Mouse (Mus musculus) kidney, adult 8-10 months (tissue): ENCODE results near the gene Avp.
"Not testable (repeated sequence)": the region's sequence is repeated elsewhere in the genome, so short reads cannot be mapped to it uniquely, and the experiment has no call there.

Experiments
- DNase-seq, 2 experiments: peaks; one replicate each; pipeline ENCODE4 v3.0.0; 2022

Gene Avp

DNA sequence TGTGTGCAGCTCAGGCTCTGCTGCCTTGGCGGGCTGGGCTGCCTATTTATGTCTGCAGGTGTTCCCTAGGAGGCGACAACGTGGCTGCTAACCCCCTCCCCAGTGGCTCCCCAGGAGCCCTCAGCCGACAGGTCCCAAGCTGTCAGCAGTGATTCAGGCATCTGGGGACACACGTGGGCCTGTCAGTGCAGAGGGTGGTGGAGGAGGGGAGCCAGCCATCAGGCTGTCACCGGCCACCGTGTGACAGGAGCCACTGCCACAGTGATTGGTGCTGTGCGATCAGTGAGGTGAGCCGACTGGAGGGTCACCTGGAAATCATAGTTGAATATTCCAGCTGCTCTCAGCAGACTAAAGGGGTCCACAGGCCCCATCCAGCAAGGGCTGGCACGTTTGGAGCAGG is at the start of gene Avp:
Gene Avp, minus strand, starts transcription at position 3 of the 400 bp plus-strand sequence.
- DNase-seq, result no peak

DNA sequence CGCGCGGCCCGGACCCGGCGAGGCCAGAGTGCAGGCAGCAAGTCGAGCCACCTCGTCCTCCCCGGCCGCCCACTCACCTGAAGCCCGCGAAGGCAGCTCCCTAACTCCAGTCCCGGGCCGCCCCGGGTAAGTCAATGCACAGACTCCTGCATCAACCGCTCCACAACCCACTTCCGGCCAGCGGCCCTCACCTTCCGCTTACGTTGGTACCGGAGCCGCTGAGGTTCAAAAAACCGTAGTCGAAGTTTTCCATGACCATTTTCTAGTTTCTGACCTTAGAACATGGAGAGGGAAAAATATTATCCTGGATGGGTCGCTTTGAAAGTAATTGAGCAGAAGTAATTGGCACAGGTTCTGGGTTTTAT is 47.5 kb upstream of the Avp start, which contains the start of the genes Fastkd5 and Ubox5:
Gene Fastkd5, minus strand, starts transcription at position 189 of the 365 bp plus-strand sequence.
Gene Ubox5, minus strand, starts transcription at position 200 of the 365 bp plus-strand sequence.
- peak; percentile 85 to 94 for DNase-seq

DNA sequence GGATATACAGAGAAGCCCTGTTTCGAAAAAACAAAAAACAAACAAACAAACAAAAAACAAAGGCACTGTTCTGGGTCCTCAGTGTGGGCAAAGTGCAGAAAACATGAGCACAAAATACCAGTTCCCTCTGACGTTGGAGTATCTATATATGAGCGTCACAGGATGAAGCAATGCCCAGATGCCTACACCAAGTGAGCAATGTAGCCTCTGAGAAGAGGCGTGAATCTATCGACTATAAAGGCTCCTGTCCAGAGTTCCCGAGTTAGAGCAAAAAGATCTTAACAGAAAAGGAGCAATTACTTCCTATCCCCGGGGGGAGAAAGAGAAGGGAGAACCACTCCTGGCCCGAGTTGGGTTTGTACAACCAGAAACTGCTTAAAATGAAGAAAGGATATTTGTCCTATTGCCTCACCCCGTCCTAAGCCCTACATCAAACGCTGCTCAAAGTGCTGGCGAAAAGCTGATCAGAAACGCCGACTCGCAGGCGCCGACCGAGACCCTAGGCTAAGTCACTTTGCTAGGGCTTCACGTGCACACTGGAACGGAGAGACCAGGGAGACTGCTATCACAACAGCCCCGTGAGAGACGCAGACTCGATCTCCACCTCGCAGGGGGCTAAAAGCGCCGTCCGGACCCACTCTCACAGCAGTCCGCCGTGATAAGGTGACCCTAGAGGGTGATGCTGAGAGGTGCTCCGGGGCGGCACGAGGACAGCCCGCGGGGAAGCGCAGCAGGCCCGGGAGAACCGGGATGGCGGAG is 46.9 kb upstream of the Avp start:
- DNase-seq, result no peak

DNA sequence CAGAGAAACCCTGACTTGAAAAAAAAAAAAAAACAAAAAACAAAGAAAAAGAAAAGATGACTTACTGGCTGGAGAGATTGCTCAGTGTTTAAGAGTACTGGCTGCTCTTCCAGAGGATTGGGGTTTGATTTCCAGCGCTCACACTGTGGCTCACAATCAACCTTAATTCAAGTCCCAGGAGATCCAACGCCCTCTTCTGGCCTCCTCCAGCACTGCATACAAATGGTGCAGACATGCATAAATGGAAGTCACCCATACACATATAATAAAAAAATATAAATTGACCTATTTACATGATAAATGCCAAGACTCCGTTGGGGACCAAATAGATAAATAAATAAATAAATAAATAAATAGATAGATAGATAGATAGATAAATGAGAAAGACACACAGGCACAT is 46.1 kb upstream of the Avp start:
- no peak for DNase-seq

DNA sequence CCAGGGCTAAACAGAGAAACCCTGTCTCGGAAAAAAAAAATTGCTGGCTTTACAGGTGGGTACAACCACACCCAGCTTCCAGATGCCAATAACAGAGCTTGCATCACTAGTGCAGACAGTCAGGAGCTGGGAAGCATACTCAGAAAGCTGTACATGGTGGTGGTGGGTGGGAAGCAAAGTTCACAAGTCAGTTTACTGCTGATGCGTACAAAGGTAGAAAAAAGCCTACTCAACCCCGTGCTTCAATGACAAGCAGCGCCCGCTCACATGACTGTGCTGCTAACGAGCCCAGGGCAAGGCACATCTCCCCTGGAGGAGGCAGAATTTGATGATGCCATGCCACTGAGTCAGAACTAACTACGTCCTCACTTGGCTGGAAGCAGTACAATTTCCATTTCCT is 36.6 kb upstream of the Avp start:
- DNase-seq, result peak; percentile 50 to 54

DNA sequence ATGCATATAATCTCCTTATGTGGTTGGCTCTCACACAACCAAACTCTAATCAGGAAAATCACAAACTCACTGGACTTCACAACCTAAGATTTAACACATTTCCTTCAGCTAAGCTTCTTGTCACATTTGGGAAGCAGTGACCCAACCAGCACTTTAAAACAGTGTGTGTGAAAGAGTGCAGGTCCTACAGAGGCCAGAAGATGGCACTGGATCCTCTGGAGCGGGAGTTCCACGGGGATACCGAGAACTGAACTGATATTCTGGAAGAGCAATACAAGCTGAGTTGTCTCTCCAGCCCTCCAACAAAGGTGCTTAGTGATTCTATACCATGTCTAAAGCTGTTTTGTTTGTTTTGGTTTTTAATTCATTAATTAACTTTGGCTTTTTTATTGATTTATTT is 30.7 kb upstream of the Avp start:
- peak in 1 of 2 experiments; percentile 57 for DNase-seq

DNA sequence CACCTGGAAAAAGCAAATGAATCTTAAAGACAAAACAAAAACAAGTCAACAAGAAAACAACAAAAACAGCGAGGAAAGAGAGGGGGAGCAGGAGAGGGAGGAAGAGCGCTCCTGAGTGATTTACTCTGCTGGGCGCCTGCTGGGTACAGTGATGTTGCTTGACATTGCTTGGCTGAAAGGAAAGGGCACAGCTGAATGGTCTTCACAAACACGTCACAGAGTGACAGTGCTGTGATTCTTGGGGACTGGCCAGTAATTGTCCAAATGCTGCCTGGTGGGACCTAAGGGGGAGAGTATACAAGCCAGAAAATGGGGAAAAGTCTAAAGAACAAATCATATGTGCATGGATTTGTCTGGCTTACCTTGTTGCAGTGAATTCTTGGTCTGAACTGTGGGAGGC is 19.8 kb upstream of the Avp start:
- DNase-seq, result no peak

DNA sequence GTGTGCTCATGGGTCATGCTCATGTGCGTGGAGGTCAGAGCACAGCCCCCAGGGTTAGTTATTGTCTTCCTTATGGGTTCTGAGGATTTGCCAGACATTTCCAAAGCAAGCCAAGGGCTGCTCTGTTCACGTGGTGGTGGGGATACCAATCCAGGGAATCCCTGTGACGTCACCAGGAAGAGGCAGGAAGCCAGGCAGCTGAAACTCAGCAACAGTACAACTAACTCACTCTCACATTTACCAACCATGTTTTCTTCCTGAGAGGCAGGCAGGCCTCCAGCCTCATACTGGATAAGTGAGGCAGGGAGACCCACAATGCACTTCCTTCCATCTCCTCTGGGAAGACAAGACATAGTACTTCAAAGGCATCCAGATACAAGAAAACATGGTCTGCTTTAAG is 16.0 kb upstream of the Avp start:
- DNase-seq, result no peak

DNA sequence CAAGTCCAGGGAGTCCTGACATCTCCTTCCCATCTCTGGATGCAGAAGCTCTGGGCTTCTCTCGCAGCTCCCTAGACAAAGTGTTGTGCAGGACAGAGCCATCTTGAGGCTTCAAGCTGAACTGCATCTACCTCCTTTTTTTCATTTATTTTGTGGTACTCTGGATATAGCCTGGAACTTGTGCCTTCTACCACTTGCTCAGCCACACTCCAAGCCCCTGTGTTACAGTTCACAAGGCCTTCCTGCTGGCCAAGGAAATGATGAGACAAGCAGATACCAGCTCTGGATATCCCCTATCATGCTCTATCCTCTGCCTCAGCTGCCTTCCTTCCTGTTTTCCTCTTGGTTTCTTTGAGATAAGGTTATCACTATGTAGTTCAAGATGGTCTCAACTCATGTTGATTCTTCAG is 15.3 kb upstream of the Avp start:
- peak in 1 of 2 experiments; percentile 23 for DNase-seq

DNA sequence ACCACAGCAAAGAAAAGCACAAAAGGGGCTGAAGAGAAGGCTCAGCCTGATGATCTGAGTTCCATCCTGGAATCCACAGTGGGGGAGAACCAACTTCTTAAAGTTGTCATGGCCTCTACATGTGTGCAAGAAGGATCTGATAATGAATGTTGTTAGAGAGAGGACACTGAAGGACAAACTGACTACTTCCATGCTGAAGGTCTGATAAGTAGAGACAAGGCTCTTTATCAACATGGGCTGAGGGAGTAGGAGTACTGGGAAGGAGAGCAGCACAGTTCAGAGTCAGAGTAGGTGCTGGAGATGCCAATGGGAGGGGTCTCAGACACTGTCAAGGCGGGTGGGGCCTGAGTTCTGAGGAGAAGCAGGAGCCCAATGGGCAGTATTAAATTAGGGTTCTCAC is 13.2 kb upstream of the Avp start:
- no peak for DNase-seq

DNA sequence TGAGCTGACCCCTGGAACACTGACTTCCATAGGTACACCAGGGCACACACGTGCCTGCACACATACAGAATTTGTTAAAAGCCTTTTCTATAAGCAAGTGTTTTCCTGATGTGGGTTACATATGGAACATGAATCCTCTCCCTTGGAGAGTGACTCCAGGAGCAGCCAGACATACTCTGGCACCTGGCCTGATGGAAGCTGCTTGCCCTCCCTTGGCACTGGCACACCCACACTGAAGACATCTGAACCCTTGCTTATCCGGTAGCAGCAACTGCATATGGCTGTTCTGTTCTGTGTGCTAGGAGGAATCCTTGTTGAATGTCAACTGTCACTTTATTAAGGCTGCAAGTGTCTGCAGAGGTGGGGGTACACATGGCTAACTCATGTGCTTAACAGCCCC is 8.7 kb upstream of the Avp start:
- DNase-seq, result no peak

DNA sequence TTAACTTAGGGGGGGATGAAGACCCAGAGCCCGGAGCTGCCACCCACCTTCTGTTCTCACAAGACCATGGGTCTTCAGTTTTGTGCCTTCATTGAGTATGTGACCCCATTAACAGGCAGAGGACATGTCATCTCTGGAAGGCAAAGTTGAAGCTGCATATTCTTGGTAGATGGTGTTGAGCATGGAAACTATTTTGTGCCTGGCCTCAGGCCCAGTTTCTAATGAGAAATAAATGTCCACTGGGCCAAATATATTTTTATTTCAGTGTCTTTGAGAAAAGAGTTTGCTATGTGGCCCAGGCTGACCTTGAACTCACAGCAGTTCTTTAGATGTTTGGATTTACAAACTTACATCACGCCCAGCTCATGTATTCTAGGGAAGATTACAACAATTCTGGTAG is 7.4 kb upstream of the Avp start:
- no peak for DNase-seq

DNA sequence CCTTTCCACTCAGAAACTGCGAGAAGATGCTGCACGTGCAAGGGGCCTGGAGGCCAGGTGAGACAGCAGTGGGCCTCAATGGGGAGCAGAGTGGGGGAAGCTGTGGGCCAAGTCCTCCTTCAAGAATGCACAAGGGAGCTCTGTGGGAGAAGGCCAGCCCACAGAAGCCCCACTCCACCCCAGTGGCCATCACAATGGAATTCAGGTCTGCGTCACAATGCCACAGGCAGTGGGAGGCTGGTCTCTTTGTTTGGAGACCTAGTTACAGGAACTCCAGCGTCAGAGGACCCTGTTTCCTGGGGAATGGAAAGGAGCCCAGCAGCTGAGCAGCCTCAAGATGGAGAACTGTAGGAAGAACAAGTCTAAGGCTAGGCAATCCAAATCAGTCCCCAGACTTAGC is 6.8 kb upstream of the Avp start:
- DNase-seq, result no peak

DNA sequence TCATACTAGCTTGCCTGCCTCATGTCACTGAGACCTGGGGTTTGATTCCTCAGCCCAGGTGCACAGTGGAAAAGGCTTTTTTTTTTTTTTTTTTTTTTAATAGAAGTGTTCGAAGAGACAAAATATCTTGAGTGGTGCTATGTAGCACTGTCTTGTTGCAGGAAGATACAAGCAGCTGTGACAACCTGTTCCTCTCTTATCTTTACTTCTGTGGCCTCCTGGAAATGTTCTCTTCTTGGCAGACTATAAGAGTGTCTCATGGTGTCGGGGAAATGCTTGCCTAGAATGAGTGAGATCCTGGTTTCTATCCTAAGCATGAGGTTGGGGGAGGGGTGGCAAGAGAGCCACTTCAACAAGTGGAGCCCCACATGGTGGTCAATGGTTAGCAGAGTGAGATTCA is 6.0 kb upstream of the Avp start:
- no peak for DNase-seq

DNA sequence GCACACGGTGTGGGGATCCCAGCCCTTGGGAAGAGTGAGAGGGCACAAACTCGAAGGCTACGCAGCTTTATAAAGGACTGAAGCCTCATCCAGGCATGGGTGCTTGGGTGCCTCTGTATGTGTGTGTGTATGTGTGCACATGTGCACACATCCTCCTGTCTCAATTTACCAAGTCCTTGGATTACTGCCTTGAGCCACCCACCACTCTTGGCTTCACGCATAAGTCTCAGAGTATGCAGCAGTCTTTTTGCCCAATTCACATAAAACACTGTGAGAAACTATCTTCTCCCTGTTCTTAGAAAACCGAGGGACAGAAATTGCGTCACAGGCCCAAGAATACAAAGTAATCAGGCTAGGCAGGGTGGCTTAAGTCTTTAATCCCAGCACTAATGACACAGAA is 3.7 kb upstream of the Avp start:
- DNase-seq, result no peak

DNA sequence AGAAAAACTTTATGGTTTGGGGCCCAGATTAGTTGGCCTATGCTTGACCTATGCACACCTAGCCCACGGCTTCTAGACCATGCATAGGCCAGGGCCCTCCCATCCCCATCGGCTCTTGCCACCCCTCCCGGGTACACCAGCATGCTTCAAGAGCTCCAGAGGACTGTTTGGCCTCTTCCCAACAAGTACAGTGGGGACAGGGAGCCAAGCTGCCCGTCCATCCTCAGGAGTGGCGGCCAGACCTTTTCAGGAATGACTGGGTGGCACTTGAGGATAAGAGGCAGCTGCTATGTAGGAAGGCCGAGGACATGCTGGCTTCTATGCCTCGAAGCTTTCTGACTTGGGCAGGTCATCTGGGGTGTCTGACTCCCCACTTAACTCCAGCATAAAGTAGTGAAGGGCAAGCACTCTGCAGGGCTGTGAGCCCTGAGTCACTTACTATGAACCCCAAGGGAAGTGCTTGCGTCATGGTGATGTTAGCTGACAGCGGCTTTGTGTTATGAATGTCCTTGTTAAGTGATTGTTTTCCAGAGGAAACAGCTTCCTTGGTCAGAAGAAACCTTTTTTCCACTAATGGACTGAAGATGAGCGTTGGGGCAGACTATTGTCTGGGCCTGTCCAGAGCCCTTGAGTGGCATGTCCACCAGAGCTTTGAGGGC is 1.7 kb upstream of the Avp start:
- no peak for DNase-seq

DNA sequence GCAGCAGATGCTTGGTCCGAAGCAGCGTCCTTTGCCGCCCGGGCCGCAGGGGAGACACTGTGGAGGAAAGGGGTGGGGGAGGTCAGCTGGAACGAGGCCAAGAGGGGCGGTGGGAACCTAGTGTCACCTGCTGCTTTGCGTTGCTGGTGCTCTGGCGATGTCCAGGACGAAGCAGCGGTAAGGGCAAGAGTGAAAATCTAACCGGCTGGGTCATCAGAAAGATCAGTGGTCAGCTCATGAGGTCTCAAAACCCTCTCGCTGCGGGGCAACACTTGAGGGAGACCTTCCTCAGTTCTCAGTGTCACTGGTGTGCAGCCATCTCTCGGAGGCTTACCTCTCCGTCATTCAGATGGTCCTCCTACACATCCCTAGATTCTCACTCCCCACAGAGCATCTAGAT is 1.2 kb downstream of the Avp start:
- no peak for DNase-seq

DNA sequence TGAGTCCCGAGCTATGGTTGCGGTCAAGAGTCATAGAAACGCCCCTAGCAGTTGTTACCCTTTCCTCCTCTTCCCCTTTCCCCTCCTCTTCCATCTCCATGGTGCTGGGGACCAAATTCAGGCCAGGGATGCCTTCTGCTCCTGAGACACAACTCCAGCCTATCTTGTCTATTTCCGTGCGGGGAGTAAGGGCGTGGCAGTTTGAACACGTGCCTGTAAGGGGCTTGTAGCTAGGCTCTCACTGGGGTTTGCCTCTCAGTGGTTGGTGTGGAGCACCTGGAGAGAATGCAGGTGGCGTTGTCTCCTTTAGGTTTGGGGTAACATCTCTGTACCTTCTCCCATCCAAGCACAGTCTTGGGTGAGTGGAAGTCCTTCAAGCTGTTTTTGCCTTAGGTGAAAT is 2.6 kb downstream of the Avp start:
- no peak for DNase-seq

DNA sequence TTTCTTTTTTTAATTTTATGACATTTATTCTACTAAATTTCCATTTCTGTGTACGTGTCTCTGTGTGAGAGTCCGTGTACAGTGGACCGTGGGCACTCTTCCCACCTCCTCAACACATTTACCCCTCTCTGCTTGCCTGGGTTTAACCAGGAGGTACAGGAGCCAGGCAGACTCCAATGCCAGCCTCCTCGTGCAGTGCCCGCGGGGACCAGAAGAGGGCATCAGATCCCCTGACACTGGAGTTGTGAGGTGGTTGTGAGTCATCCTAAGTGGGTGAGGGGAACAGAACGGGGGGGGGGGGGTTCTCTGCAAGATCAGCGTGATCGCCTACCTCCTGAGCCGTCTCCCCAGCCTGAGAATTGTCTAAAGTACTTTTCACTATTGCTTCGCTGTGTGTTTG is 4.2 kb downstream of the Avp start:
- DNase-seq, result peak; percentile 27 to 72

DNA sequence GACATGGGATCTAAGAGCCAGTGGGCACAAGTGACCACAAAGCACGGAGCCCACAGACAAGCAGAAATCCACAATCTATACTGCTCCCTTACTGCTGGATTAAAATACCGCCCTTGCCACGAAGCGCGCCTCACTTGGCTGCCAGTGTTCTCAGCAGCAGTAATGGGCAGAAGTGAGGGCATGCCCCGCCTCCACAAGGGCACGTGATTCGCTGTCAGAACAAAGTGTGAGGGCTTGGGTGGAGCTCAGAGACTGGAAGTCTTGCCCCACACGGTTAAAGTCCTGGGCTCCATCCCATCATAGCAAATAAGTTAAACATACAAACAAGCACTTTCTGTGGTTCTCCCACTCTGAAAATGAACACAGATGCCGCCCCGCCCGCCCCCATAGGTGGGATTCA is 4.7 kb downstream of the Avp start:
- peak; percentile 82 to 85 for DNase-seq

DNA sequence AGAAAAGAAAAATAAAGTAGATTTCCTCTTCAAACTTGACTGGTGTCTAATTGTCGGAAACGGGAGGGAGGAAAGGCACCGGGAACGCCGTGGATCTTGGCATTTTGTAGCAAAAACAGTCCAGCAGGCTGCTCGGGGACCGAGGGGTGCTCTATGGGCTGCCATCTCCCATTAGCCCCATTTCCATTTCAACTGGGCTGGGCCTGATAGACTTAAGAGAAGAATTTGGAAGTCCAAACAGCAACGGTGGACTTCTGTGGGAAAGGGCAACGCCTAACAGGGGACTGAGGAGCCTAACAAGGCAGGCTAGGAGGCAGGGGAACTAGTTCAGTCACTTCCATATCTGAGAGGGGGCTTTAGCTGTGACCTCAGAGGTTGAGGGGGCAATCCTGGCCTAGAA is 5.3 kb downstream of the Avp start:
- no peak for DNase-seq

DNA sequence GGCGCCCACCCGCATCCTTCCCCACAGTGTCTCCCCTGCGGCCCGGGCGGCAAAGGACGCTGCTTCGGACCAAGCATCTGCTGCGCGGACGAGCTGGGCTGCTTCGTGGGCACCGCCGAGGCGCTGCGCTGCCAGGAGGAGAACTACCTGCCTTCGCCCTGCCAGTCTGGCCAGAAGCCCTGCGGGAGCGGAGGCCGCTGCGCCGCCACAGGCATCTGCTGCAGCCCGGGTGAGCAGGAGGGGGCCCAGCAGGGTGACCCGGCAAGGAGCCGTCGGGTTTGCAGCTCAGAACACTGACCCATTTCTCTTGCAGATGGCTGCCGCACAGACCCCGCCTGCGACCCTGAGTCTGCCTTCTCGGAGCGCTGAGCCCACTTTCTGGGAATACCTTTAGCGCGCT is 5.8 kb downstream of the Avp start:
- not testable (repeated sequence) for DNase-seq

DNA sequence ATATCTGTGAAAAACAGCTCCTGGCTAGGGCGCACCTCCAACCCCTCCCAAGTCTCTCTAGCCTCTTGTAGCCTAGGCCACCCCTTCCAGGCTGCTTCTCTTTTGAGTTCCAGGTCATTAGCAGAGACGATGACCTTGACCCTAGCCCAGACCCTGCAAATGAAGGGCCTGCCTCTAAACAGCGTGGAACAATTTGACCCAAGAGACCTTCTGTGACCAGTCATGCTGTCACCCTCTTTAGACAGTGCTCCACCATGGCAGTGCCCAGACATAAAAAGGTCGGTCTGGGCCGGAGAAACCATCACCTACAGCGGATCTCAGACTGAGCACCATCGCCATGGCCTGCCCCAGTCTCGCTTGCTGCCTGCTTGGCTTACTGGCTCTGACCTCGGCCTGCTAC is 6.5 kb downstream of the Avp start, which contains the start of gene Oxt:
Gene Oxt, plus strand, starts transcription at position 301 of the 400 bp plus-strand sequence.
- DNase-seq, result no peak

DNA sequence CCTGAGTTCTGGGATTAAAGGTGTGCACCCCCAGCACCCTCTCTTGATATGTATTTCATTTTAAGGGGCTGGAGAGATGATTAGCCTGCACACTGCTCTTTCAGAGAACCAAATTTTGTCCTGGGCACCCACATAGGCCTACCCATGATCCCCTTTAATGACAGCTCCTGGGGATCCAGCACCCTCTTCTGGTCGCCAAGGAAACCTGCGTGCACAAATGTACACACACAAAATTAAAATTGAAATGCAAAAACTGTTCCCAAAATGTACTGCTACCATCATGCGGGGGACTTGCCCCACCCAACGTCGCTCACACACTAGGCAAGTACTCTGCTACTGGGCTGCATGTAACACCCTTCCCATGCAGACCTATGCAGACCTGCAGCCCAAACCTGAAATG is 7.4 kb downstream of the Avp start:
- no peak for DNase-seq

DNA sequence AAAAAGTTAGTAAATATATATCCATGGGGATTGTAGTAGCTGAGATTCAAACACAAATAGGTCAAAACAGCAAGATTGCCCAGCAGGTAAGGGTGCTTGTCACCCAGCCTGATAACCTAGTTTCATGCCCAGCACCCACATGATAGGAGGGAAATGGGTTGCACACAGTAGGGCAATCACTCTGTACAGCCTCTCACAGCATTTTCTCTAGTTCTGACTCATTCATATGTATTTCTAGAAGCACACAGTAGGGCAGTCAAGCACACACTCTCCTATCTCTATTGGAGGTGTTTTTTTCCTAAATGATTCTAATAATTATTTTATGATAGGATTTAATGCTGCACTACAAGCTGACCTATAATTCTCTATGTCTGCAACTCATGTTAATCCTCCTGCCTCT is 12.4 kb downstream of the Avp start:
- no peak for DNase-seq
